Mouse (Mus musculus) heart, adult 2 months (tissue): ENCODE results near the gene Pitpnm1. TPM values are rescaled to one million over a fixed set of nuclear protein-coding genes. Genes with fewer than 3 reads are reported as not detected.

Experiments
- DNase-seq, 2 experiments: peaks; one replicate each; pipeline ENCODE4 v3.0.0; 2021
- H3K27ac ChIP-seq: fragments of 200-600 bp; 2 replicates; pipeline ENCODE4 v1.8.1; 2022
- H3K27me3 ChIP-seq: fragments of 200-500 bp; 2 replicates; pipeline ENCODE4 v1.6.1; 2012; ENCODE audit warnings: mild to moderate bottlenecking, low read length, inconsistent platforms, mixed read lengths; ENCODE audit not compliant: control insufficient read depth, insufficient read depth
- H3K36me3 ChIP-seq: fragments of 200-500 bp; 2 replicates; pipeline ENCODE4 v1.6.1; 2012; ENCODE audit warnings: low read length, inconsistent platforms; ENCODE audit not compliant: control insufficient read depth, insufficient read depth
- H3K4me1 ChIP-seq: fragments of 200-500 bp; 2 replicates; pipeline ENCODE4 v1.6.1; 2011; ENCODE audit warnings: low read length; ENCODE audit not compliant: control insufficient read depth, insufficient read depth
- H3K4me3 ChIP-seq: fragments of 200-600 bp; 2 replicates; pipeline ENCODE4 v1.8.1; 2022
- H3K79me2 ChIP-seq: fragments of 200-500 bp; replicated peaks from 2 replicates; pipeline ENCODE4 v1.6.1; 2012; ENCODE audit warnings: mild to moderate bottlenecking, inconsistent platforms, low read length, moderate library complexity, mixed read lengths; ENCODE audit not compliant: control insufficient read depth, insufficient read depth
- H3K9ac ChIP-seq: fragments of 200-500 bp; 2 replicates; pipeline ENCODE4 v1.6.1; 2012; ENCODE audit warnings: low read depth, mild to moderate bottlenecking, control low read depth, inconsistent platforms, low read length, mixed read lengths
- CTCF ChIP-seq: fragments of 200-600 bp; IDR thresholded peaks from 2 replicates; pipeline ENCODE4 v1.8.1; 2022; ENCODE audit warnings: antibody characterized with exemption, mild to moderate bottlenecking, moderate library complexity
- EP300 ChIP-seq: fragments of 200-500 bp; IDR thresholded peaks from 2 replicates; pipeline ENCODE4 v1.6.1; 2011; ENCODE audit warnings: low read depth, low read length, control low read depth; ENCODE audit not compliant: insufficient read depth
- POLR2A ChIP-seq: fragments of 200-500 bp; IDR thresholded peaks from 2 replicates; pipeline ENCODE4 v1.6.1; 2011; ENCODE audit warnings: mild to moderate bottlenecking, low read depth, low read length, control low read depth; ENCODE audit not compliant: insufficient read depth
- WGBS: fragments of 180-500 bp; shearing (Covaris S2); methylation state at CpG from one replicate; pipeline ENCODE4 v1.1.7; 2018; 5-methylcytosine and 5-hydroxymethylcytosine counted together
- intact Hi-C: fragments of 180-260 bp; cut with DNase I; formaldehyde crosslinking; loops from one replicate; pipeline ENCODE4 v1.15.1; 2025
- polyA plus RNA-seq: library from polyadenylated mRNA; depleted of rRNA; stranded (reverse); fragments of >200 nt; gene quantifications from 2 replicates; pipeline ENCODE4 v1.2.3, GENCODE M21; 2012
- total RNA-seq, 2 experiments: library from RNA; stranded (reverse); gene quantifications; 2 replicates each; pipeline ENCODE4 v1.2.3; 2021

Gene Pitpnm1
- total and polyA plus RNA-seq, 3 experiments: 18.1 to 49.9 (median 19.9) TPM

DNA sequence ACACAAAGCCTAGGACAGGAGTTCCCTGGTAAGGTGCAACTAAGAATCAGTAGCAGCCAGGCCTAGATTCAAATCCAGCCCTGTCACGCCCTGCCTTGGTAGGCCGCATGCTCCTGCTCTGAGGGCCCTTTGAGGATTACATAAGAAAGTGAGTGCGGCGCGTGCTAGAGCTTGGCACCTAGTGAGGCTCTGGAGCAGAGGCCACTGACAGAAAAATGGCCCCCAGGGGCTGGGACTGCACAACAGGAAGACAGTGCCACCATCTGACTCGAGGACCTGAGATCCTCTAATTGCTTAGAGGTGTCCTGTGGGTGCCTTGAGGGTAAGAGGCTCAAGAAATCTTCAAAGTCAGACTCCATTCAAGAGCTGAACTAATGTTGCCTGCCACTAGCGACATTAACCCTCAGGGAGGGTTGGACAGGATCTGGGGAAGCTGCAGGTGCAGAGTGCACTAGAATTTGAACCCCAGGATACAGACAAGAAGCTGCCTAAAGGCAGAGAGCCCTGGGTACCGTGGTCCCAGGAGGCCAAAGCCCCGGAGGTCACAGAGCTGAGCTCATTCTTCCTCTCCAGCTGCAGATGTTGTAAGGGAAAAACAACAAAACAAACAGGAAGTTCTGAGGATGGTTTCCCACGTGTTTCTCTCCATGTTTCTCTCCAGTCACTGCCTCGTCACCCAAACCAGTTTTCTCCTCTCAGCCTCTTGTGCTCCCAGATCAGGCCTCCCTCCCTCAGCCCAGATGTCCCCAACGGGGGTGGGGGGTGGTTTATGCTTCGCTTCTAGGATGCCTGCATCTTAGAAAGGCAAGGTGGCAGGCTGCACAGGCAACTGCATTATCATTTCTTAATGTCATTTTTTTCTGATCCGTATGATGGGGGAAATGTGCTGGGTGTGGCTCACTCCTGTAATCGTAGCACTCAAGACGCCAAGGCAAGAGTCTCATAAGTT is 45.0 kb downstream of the Pitpnm1 start:
- Histone ChIP-seq H3K4me3 (no peak overlapping the region), H3K27me3 (no peaks in the 10 kb centered on the region), H3K27ac (peak overlapping the region; percentile 68), H3K9ac (no peak overlapping the region), H3K36me3 (no peaks in the 10 kb centered on the region), H3K79me2 (no peaks in the 10 kb centered on the region), H3K4me1 (peaks cover 7% of the 10 kb centered on the region)
- intact Hi-C loops: no loop called here
- DNase-seq: peak in 1 of 2 experiments; percentile 63
- WGBS: 55% methylated on average over 16 of the region's 16 CpGs
- TF ChIP-seq CTCF (no peak), POLR2A (no peak)

DNA sequence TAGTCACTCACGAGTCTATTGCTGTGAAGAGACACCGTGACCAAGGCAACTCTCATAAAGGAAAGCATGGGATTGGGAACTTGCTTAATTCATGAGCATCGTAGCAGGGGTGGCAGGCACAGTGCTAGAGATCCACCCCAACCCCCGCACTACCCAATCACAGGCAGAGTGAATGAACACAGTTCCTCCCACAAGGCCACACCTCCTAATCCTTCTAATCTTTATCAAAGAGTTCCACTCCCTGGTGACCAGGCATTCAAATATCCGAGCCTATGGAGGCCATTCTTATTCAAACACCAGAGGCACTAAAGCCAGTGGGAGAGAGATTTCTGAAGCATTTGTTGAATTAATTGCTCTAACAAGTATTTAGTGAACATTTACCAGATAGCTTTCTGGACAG is 46.1 kb downstream of the Pitpnm1 start:
- intact Hi-C loops: no loop called here
- WGBS: 92% methylated on average over 5 of the region's 5 CpGs
- no peak overlapping the region for H3K4me3 ChIP-seq
- H3K36me3 ChIP-seq: no peaks in the 10 kb centered on the region
- no peak for TF ChIP-seq POLR2A
- TF ChIP-seq CTCF: no peak
- no peak for TF ChIP-seq EP300
- peaks cover 8% of the 10 kb centered on the region for H3K4me1 ChIP-seq
- no peak overlapping the region for H3K9ac ChIP-seq
- peak overlapping the region; percentile 68; the same call in 1 of the 2 replicates for H3K27ac ChIP-seq
- no peaks in the 10 kb centered on the region for H3K27me3 ChIP-seq
- H3K79me2 ChIP-seq: no peaks in the 10 kb centered on the region
- DNase-seq: no peak

- Histone ChIP-seq H3K27me3 (no peaks in the 10 kb centered on the region), H3K4me3 (no peak overlapping the region), H3K4me1 (peaks cover 8% of the 10 kb centered on the region), H3K79me2 (no peaks in the 10 kb centered on the region), H3K27ac (peak overlapping the region; percentile 1; the same call in 1 of the 2 replicates), H3K36me3 (no peaks in the 10 kb centered on the region), H3K9ac (no peak overlapping the region)
- intact Hi-C loops: no loop called here
- no peak for TF ChIP-seq CTCF
- no peak for TF ChIP-seq POLR2A
- no peak for TF ChIP-seq EP300
- no peak for DNase-seq
- 66% methylated on average over 12 of the region's 12 CpGs for WGBS
Observed at GRCm38 (mm10) chr19:4146366-4147021, 46.7 kb downstream of the Pitpnm1 start.

- no peak overlapping the region for H3K9ac ChIP-seq
- intact Hi-C loops: no loop called here
- no peak overlapping the region for H3K4me3 ChIP-seq
- 60% methylated on average over 3 of the region's 3 CpGs for WGBS
- no peaks in the 10 kb centered on the region for H3K27me3 ChIP-seq
- H3K27ac ChIP-seq: peak overlapping the region; percentile 97; the same call in 1 of the 2 replicates
- H3K36me3 ChIP-seq: no peaks in the 10 kb centered on the region
- H3K79me2 ChIP-seq: no peaks in the 10 kb centered on the region
- H3K4me1 ChIP-seq: peaks cover 8% of the 10 kb centered on the region
- no peak for DNase-seq
- no peak for TF ChIP-seq EP300
- TF ChIP-seq POLR2A: no peak
- TF ChIP-seq CTCF: no peak
Observed at GRCm38 (mm10) chr19:4147022-4147405, 47.2 kb downstream of the Pitpnm1 start.

GRCm38 (mm10) chr19:4147782-4148490 is 48.1 kb downstream of the Pitpnm1 start:
- Histone ChIP-seq H3K4me1 (peaks cover 9% of the 10 kb centered on the region), H3K4me3 (peak overlapping the region; percentile 75), H3K79me2 (no peaks in the 10 kb centered on the region), H3K27ac (peak overlapping the region; percentile 97), H3K27me3 (no peaks in the 10 kb centered on the region), H3K36me3 (no peaks in the 10 kb centered on the region), H3K9ac (peak overlapping the region; percentile 37)
- intact Hi-C loops: loop anchor here (2.0 kb wide), 1 partner anchor 15 kb away; the partner anchor contains the start of gene Rps6kb2
- no peak for DNase-seq
- TF ChIP-seq POLR2A (peak; percentile 83; the same call in 1 of the 2 replicates), CTCF (no peak)
- 42% methylated on average over 9 of the region's 9 CpGs for WGBS

DNA sequence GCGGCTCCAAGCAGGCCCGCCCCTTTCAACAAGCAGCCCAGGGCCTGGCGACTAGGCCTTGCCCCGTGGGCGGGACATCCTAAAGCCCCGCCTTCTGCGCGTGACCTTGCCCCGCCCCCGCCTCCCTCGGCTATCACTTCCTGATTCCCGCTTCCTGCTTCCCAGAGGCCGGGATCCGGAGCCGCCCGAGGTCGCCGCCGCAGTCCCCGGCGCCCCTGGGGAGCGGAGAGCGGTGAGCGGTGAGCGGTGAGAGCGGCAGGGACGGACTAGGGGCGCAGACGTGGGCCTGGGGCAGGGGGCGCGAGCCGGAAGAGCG is 48.7 kb downstream of the Pitpnm1 start, which contains the start of gene Coro1b:
Coro1b (plus strand) TSS at position 129 of the 316 bp plus-strand sequence.
- Histone ChIP-seq H3K27ac (peak within 1 kb of the TSS; percentile 97), H3K9ac (peak within 1 kb of the TSS; percentile 91), H3K79me2 (no peaks in the 10 kb centered on the region), H3K4me1 (peaks cover 10% of the 10 kb centered on the region), H3K4me3 (peak within 1 kb of the TSS; percentile 75), H3K36me3 (no peaks in the 10 kb centered on the region), H3K27me3 (no peaks in the 10 kb centered on the region)
- intact Hi-C loops: loop anchor here (2.0 kb wide), 1 partner anchor 14 kb away; the partner anchor contains the start of gene Rps6kb2
- DNase-seq: peak; percentile 98 to 100
- TF ChIP-seq EP300: 0 out of 2 replicates have a peak, but pooled peaks have one; percentile 48
- no peak for TF ChIP-seq CTCF
- TF ChIP-seq POLR2A: peak; percentile 82; the same call in 1 of the 2 replicates
- WGBS: under 1% methylated on average over 33 of the region's 33 CpGs
